Comparison of ENCODE assay signal across 7 mouse cellular contexts in genomic region chr2:25558774-25559173, GRCm38 (mm10). TPM values are rescaled to one million over a fixed set of nuclear protein-coding genes. Genes with fewer than 3 reads are reported as not detected.
DNase-seq lines count a peak whose midpoint lies in the region; ATAC-seq and TF ChIP-seq lines count a peak whose summit lies in the region.

No protein-coding gene starts in this region.

- H3K36me3 ChIP-seq in lung, embryonic 15.5 days: peaks cover 36% of the 10 kb centered on the region
- H3K36me3 ChIP-seq in forebrain, embryonic 13.5 days (ENCODE audit: poor library complexity, severe bottlenecking): peaks cover 38% of the 10 kb centered on the region
- H3K36me3 ChIP-seq in limb, embryonic 14.5 days (ENCODE audit: control insufficient read depth, insufficient read depth, low read length): peaks cover 40% of the 10 kb centered on the region
- H3K36me3 ChIP-seq in stomach, embryonic 15.5 days: peaks cover 34% of the 10 kb centered on the region

- no peaks in the 10 kb centered on the region for H3K27me3 ChIP-seq in lung, embryonic 15.5 days
- no peaks in the 10 kb centered on the region for H3K27me3 ChIP-seq in forebrain, embryonic 13.5 days
- H3K27me3 ChIP-seq in limb, embryonic 14.5 days (ENCODE audit: control insufficient read depth, insufficient read depth, low read length): no peaks in the 10 kb centered on the region
- no peaks in the 10 kb centered on the region for H3K27me3 ChIP-seq in stomach, embryonic 15.5 days (replicated peaks)

- no peak overlapping the region for H3K27ac ChIP-seq in lung, embryonic 15.5 days
- H3K27ac ChIP-seq in forebrain, embryonic 13.5 days: no peak overlapping the region
- H3K27ac ChIP-seq in limb, embryonic 14.5 days (replicated peaks; ENCODE audit: low read depth, low read length): no peak overlapping the region
- 0 out of 2 replicates have a peak overlapping the region, but pooled peaks have one; percentile 14 for H3K27ac ChIP-seq in stomach, embryonic 15.5 days

- intact Hi-C loops in left cerebral cortex, postnatal 36 days (cut with DNase I): no loop called here

- TF ChIP-seq POLR2A in limb, embryonic 14.5 days (IDR thresholded peaks at IDR 0.05; ENCODE audit: borderline replicate concordance, extremely low read depth, insufficient read depth, insufficient read length): no peak

- H3K4me3 ChIP-seq in lung, embryonic 15.5 days: peak overlapping the region; percentile 99
- H3K4me3 ChIP-seq in forebrain, embryonic 13.5 days: peak overlapping the region; percentile 98
- peak overlapping the region; percentile 92 for H3K4me3 ChIP-seq in limb, embryonic 14.5 days (replicated peaks; ENCODE audit: low read length)
- peak overlapping the region; percentile 91 for H3K4me3 ChIP-seq in stomach, embryonic 15.5 days (replicated peaks)

- no peaks in the 10 kb centered on the region for H3K9me3 ChIP-seq in lung, embryonic 15.5 days
- H3K9me3 ChIP-seq in forebrain, embryonic 13.5 days (replicated peaks): no peaks in the 10 kb centered on the region
- H3K9me3 ChIP-seq in limb, embryonic 14.5 days (ENCODE audit: control insufficient read depth, low read length): no peaks in the 10 kb centered on the region
- no peaks in the 10 kb centered on the region for H3K9me3 ChIP-seq in stomach, embryonic 15.5 days

- WGBS in lung, embryonic 15.5 days: 65% methylated on average over 6 of the region's 6 CpGs
- WGBS in forebrain, embryonic 13.5 days: 66% methylated on average over 6 of the region's 6 CpGs
- WGBS in limb, embryonic 14.5 days: 29% methylated on average over 6 of the region's 6 CpGs
- 62% methylated on average over 6 of the region's 6 CpGs for WGBS in stomach, embryonic 15.5 days

- peaks cover 21% of the 10 kb centered on the region for H3K4me1 ChIP-seq in lung, embryonic 15.5 days
- peaks cover 21% of the 10 kb centered on the region for H3K4me1 ChIP-seq in forebrain, embryonic 13.5 days
- H3K4me1 ChIP-seq in limb, embryonic 14.5 days (ENCODE audit: control insufficient read depth, insufficient read depth, low read length): peaks cover 12% of the 10 kb centered on the region
- H3K4me1 ChIP-seq in stomach, embryonic 15.5 days: peaks cover 14% of the 10 kb centered on the region

- DNase-seq in lung, postnatal 4 days: no peak
- DNase-seq in limb, embryonic 14.5 days (ENCODE audit: low spot score): no peak
- DNase-seq in urinary bladder, adult 2 months (ENCODE audit: low spot score): no peak
- no peak for DNase-seq in left cerebral cortex, postnatal 36 days (ENCODE audit: low spot score in 2 of 2)

- H3K4me2 ChIP-seq in lung, embryonic 15.5 days: peak overlapping the region; percentile 91
- H3K4me2 ChIP-seq in forebrain, embryonic 13.5 days: peak overlapping the region; percentile 99
- H3K4me2 ChIP-seq in limb, embryonic 14.5 days (replicated peaks; ENCODE audit: low read depth, low read length, severe bottlenecking): peak overlapping the region; percentile 91
- H3K4me2 ChIP-seq in stomach, embryonic 15.5 days: peak overlapping the region; percentile 88

- H3K9ac ChIP-seq in lung, embryonic 15.5 days: peak overlapping the region; percentile 95
- H3K9ac ChIP-seq in forebrain, embryonic 13.5 days: peak overlapping the region; percentile 97
- peak overlapping the region; percentile 83 for H3K9ac ChIP-seq in limb, embryonic 14.5 days (ENCODE audit: low read depth, low read length, severe bottlenecking)
- peak overlapping the region; percentile 97; the same call in 1 of the 2 replicates for H3K9ac ChIP-seq in stomach, embryonic 15.5 days

- no peak for ATAC-seq in lung, embryonic 15.5 days (ENCODE audit: borderline replicate concordance, extremely low read depth, low FRiP score, low TSS enrichment)
- no peak for ATAC-seq in forebrain, embryonic 13.5 days
- no peak for ATAC-seq in limb, embryonic 14.5 days (ENCODE audit: low FRiP score, low read depth)
- ATAC-seq in stomach, embryonic 15.5 days (ENCODE audit: insufficient read depth, low FRiP score, low read depth): no peak

RNA-seq across cellular contexts. Expression of gene Edf1, which starts 1.1 kb away (rescaled TPM):
- 311 and 323 TPM in 2 replicates for polyA plus RNA-seq in lung, embryonic 15.5 days (2015; fragmentation: Nextera tagmentation; extraction: Ambion mirVana)
- 383 and 401 TPM in 2 replicates for polyA plus RNA-seq in forebrain, embryonic 13.5 days (2015; fragmentation: Nextera tagmentation; extraction: Ambion mirVana)
- polyA plus RNA-seq in limb, embryonic 14.5 days (2012; rRNA removed): 116 and 174 TPM in 2 replicates
- polyA plus RNA-seq in limb, embryonic 14.5 days (2014; fragmentation: Nextera tagmentation; extraction: Ambion mirVana): 325 and 331 TPM in 2 replicates
- 371 and 375 TPM in 2 replicates for polyA plus RNA-seq in stomach, embryonic 15.5 days (2015; fragmentation: Nextera tagmentation; extraction: Ambion mirVana)
- polyA plus RNA-seq in urinary bladder, adult 2 months (2012; rRNA removed): 222 and 224 TPM in 2 replicates
- total RNA-seq in left cerebral cortex, postnatal 36 days (2021): 100 to 1,000 TPM; 189 to 236 TPM

RNA-seq across cellular contexts. Expression of gene Traf2, which starts 12.0 kb away (rescaled TPM):
- polyA plus RNA-seq in lung, embryonic 15.5 days (2015; fragmentation: Nextera tagmentation; extraction: Ambion mirVana): 37.1 and 41.3 TPM in 2 replicates
- polyA plus RNA-seq in forebrain, embryonic 13.5 days (2015; fragmentation: Nextera tagmentation; extraction: Ambion mirVana): 30.9 and 33.3 TPM in 2 replicates
- 18.0 and 18.9 TPM in 2 replicates for polyA plus RNA-seq in limb, embryonic 14.5 days (2012; rRNA removed)
- 29.2 and 35.6 TPM in 2 replicates for polyA plus RNA-seq in limb, embryonic 14.5 days (2014; fragmentation: Nextera tagmentation; extraction: Ambion mirVana)
- polyA plus RNA-seq in stomach, embryonic 15.5 days (2015; fragmentation: Nextera tagmentation; extraction: Ambion mirVana): 29.4 and 31.2 TPM in 2 replicates
- 15.5 and 15.7 TPM in 2 replicates for polyA plus RNA-seq in urinary bladder, adult 2 months (2012; rRNA removed)
- total RNA-seq in left cerebral cortex, postnatal 36 days (2021): 1 to 10 TPM; 8.7 to 9.3 TPM

RNA-seq across cellular contexts. Expression of gene Mamdc4, which starts 15.9 kb away (rescaled TPM):
- 4.5 and 7.1 TPM in 2 replicates for polyA plus RNA-seq in lung, embryonic 15.5 days (2015; fragmentation: Nextera tagmentation; extraction: Ambion mirVana)
- 3.1 and 4.2 TPM in 2 replicates for polyA plus RNA-seq in forebrain, embryonic 13.5 days (2015; fragmentation: Nextera tagmentation; extraction: Ambion mirVana)
- polyA plus RNA-seq in limb, embryonic 14.5 days (2012; rRNA removed): 10.9 and 15.0 TPM in 2 replicates
- polyA plus RNA-seq in limb, embryonic 14.5 days (2014; fragmentation: Nextera tagmentation; extraction: Ambion mirVana): 1.4 and 1.8 TPM in 2 replicates
- 74.5 and 104 TPM in 2 replicates for polyA plus RNA-seq in stomach, embryonic 15.5 days (2015; fragmentation: Nextera tagmentation; extraction: Ambion mirVana)
- polyA plus RNA-seq in urinary bladder, adult 2 months (2012; rRNA removed): 1.3 and 1.4 TPM in 2 replicates
- total RNA-seq in left cerebral cortex, postnatal 36 days (2021): 1 to 10 TPM; 1.4 to 2.4 TPM

RNA-seq across cellular contexts. Expression of gene Phpt1, which starts 16.2 kb away (rescaled TPM):
- 163 and 177 TPM in 2 replicates for polyA plus RNA-seq in lung, embryonic 15.5 days (2015; fragmentation: Nextera tagmentation; extraction: Ambion mirVana)
- 179 and 189 TPM in 2 replicates for polyA plus RNA-seq in forebrain, embryonic 13.5 days (2015; fragmentation: Nextera tagmentation; extraction: Ambion mirVana)
- 137 and 139 TPM in 2 replicates for polyA plus RNA-seq in limb, embryonic 14.5 days (2012; rRNA removed)
- polyA plus RNA-seq in limb, embryonic 14.5 days (2014; fragmentation: Nextera tagmentation; extraction: Ambion mirVana): 167 and 176 TPM in 2 replicates
- 144 and 151 TPM in 2 replicates for polyA plus RNA-seq in stomach, embryonic 15.5 days (2015; fragmentation: Nextera tagmentation; extraction: Ambion mirVana)
- polyA plus RNA-seq in urinary bladder, adult 2 months (2012; rRNA removed): 64.2 and 75.6 TPM in 2 replicates
- 10 to 100 TPM; 74.6 to 75.4 TPM for total RNA-seq in left cerebral cortex, postnatal 36 days (2021)

RNA-seq across cellular contexts. Expression of gene Ajm1, which starts 22.8 kb away (rescaled TPM):
- 0.09 TPM in 1 of 2 replicates, not detected in the other for polyA plus RNA-seq in lung, embryonic 15.5 days (2015; fragmentation: Nextera tagmentation; extraction: Ambion mirVana)
- 2.2 and 3.4 TPM in 2 replicates for polyA plus RNA-seq in forebrain, embryonic 13.5 days (2015; fragmentation: Nextera tagmentation; extraction: Ambion mirVana)
- polyA plus RNA-seq in limb, embryonic 14.5 days (2012; rRNA removed): 2.5 and 3.5 TPM in 2 replicates
- polyA plus RNA-seq in limb, embryonic 14.5 days (2014; fragmentation: Nextera tagmentation; extraction: Ambion mirVana): 0.18 and 0.19 TPM in 2 replicates
- 1.0 and 1.1 TPM in 2 replicates for polyA plus RNA-seq in stomach, embryonic 15.5 days (2015; fragmentation: Nextera tagmentation; extraction: Ambion mirVana)
- polyA plus RNA-seq in urinary bladder, adult 2 months (2012; rRNA removed): 0.47 and 0.57 TPM in 2 replicates
- 100 to 1,000 TPM in 1 of 2 experiments, 10 to 100 TPM in 1; 99.8 to 110 TPM for total RNA-seq in left cerebral cortex, postnatal 36 days (2021)
